Mouse (Mus musculus): Measurements from ENCODE around the gene Cast.
A peak's percentile ranks its signal among the peaks of the same experiment; 100 is the strongest.

Cast gene

GRCm38 (mm10) chr13:74808152-74808929, at the start of gene Cast:
Gene Cast, minus strand, starts transcription at chr13:74808810.
- DNase-seq, result no peak

DNA sequence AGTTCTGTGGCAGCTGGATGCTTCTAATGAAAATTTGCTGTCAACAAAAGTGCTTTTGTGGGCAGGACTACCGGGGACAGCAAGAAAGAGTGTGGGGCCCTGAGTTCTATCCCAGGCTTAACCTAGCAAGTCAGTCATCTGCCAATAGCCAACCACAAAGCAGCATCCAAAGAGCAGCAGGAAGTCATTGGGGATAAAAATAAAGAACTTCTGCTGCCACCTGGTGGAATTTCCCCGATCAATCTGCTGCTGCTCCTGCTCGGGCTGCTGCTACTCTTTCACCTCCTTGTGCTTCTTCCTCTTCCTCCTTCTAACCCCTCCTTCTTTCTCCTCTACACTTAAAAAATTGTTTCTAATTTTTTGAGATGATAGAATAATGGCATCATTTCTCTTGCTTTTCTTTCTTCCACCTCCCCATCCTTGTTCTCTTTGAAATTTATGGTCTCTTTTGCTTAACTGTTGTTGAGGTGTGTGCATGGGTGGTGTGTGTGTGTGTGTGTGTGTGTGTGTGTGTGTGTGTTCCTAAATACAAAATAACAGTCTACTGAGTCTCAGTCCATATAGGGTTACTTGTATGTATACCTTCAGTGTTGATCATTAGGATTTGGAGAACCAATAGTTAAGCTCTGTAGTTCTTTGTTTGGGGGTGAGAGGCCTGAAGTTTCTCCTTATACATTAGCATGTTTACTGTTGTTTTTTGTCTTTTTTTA, 45.9 kb upstream of the Cast start:
- peak; percentile 24 for DNase-seq

DNA sequence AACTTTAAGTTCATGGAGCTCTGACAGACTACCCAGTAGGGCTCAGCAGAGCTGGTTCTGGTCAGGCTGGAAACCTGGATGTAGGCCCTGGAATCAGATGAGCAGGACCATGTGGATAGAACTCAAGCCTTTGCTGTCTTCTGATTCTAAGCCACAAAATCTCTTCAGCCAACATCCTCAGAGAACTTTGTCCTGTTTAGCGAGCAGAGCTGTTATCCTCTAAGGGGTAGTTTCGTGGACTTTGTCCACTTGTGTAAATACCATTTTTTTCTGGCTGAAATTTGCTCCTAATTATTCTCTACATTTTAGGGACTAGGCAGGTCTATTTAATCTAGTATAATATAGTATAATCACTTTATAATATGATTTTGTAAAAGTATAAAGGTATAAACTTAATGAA, 42.2 kb upstream of the Cast start:
- no peak for DNase-seq

GRCm38 (mm10) chr13:74845886-74846285, 37.3 kb upstream of the Cast start:
- no peak for DNase-seq

GRCm38 (mm10) chr13:74834543-74834942, 25.9 kb upstream of the Cast start:
- no peak for DNase-seq

DNA sequence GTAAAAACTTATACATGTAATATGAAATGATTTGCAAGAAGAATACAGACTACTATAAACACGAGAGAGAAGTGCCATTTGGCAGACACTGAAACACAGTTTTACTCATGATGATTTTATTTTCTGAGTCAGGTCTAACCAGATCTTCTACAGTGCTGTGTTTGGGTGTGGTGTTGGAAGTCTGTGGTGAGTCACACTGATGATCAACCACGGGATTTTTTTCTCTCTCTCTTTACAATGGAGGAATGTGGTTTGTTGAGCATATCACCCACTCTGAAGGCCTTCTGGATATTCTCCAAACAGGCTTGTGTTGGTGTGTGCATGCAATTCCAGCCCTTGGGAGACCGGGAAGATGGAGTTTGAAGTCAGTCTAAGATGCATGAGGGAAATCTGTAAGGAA, 13.5 kb upstream of the Cast start:
- DNase-seq, result no peak

DNA sequence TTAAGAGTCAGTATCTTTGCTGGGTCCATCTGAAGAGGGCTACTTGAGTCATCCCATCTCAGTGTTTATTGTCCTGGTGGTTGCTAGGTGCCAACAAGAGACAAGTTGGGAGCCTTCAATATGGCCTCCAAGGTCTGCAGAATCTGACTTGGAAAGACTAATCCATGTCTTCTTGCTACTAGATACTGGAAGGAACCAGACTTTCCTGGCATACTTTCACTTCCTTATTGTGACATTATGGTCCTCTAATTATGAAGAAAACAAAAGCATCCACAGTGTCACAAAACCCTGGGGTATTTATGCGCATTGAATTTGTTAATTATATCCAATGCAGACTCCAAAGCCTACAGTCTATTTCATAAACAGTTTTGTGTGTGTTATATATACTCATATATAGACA, 7.1 kb upstream of the Cast start:
- no peak for DNase-seq

- peak; percentile 4 for DNase-seq
Observed at GRCm38 (mm10) chr13:74807446-74808151, 1.0 kb downstream of the Cast start.

DNA sequence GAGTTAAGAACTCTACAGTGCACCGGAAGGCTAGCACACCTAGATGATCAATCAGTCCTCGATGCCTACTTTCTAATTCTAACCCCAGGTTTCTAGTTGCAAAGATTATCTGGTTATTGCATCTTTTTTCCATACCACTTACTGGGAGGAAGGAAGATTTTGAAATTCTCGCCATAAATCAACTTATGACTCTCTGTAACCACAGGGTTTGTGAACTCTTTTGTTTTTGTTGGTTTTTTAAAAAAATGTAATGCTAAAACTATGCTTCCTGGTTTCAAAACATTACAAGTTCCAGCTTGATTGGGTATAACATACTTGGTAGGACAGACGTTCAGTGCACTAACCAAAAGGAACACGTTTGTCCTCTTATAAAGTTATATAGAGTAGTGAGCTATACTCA, 1.7 kb downstream of the Cast start:
- no peak for DNase-seq

- no peak for DNase-seq
Observed at GRCm38 (mm10) chr13:74794435-74794834, 14.2 kb downstream of the Cast start.

DNA sequence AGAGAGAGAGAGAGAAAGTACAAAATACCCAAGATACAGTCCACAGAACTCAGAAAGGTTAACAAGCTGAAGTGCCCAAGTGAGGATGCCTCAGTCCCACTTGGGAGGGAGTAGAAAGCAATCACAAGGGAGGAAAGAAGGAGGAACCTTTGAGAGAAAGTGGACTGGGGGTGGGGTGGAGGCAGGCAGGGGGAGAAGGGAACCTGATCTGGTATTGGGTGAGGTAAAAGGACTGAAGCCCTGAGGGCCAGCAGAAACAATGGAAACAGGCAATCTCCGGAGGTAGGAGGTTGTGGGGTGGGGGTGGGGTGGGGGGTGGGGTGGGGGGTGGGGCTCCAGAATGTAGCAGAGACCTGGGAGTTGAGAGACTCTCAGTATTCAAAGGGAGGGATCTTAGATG, 20.9 kb downstream of the Cast start:
- DNase-seq, result no peak

GRCm38 (mm10) chr13:74772151-74772550, 36.5 kb downstream of the Cast start:
- DNase-seq, result no peak

DNA sequence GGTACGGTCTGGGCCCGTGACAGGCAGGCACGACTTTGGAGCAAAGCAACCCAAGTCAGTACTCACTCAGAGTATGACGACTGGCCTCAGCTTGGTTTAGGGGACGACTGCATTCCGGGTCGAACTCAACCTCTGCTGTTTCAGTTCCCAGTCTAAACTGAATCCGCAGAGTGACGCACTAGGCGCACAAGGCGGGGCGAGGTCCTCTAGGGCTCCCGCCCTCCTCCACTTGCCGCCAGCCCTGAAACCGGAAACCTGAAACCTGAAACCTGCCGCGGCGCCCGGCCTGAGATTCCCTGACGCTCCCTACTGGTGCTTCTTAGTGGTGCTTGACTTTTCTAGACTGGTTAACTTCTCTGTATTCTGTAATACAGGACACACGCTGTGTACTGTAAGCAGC, 38.1 kb downstream of the Cast start:
- peak; percentile 74 for DNase-seq

DNA sequence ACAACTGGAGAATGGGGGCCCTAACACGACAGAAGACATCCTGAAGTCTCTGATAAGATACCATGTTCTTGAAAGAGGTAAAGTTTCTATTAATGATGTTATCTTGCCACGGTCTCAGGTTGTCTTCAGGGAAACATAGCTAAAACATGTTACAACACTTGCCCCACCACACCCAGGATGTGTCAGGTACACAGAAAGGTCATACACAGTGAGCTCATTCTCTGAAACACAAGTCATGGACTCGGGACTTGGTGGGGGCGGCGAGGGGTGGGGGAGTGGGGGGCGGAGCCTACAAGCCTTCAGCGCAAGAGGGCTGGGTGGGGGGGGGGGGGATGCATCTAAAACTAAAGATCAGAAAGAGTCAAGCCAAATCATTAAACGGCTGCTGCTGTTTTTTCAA, 38.7 kb downstream of the Cast start:
- DNase-seq, result no peak

DNA sequence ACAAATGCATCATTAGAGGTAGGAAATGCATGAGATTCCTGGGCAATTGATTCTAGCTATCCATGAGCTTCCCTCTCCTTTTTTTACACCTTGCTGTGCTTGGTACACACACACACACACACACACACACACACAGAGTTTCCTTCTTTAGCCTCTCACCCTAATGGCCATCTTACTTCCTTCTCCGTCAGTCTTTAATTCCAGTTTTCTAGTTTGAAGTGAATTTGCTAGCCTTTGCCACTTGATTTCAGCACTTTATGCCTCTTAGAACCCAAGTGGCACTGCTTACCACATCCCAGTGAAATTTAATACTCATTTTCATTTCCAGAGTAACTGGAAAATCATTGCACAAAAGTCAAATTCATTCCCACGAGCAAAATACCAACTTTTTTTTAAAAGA, 41.4 kb downstream of the Cast start:
- no peak for DNase-seq

- no peak for DNase-seq
Observed at GRCm38 (mm10) chr13:74762741-74763140, 45.9 kb downstream of the Cast start.

GRCm38 (mm10) chr13:74759152-74759551, 49.5 kb downstream of the Cast start:
- DNase-seq, result no peak

DNA sequence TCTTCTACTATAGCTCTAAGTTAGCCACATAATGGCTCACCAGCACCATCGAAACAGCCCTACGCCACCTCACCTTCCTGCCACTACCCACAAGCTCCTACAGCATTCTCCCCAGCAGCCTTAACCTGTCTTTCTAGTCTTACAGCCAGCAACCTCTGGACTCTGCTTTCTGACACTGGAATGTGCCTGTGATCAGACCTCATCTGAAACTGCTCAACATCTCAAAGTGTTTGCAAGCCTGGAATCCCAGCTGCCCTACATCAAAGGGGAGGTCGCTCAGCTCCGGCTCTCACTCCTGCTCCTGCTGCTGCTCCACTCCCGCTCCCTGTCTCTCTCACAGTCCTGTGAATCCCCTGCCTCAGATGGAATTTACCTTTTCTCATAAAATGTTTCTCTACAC, 65.4 kb downstream of the Cast start:
- DNase-seq, result no peak

DNA sequence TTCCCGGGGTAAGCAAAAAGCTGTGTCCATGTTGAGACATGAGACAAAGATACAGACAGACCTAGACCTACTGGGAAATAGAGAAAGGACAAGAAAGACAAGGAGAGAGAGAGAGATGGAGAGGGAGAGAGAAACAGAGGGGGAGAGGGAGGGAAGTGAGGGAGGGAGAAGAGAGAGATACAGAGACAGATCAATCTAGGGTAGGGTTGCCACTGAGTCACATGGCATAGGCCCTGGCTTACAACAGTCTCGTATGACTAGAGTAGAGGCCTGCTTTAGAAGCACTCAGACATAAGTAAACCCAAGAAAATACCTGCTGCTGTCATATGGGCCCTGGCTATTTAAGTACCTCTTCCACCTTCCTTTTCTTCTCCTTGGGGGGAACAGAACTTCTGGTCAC, 72.2 kb downstream of the Cast start:
- DNase-seq, result no peak

GRCm38 (mm10) chr13:74735834-74736233, 72.8 kb downstream of the Cast start:
- no peak for DNase-seq

DNA sequence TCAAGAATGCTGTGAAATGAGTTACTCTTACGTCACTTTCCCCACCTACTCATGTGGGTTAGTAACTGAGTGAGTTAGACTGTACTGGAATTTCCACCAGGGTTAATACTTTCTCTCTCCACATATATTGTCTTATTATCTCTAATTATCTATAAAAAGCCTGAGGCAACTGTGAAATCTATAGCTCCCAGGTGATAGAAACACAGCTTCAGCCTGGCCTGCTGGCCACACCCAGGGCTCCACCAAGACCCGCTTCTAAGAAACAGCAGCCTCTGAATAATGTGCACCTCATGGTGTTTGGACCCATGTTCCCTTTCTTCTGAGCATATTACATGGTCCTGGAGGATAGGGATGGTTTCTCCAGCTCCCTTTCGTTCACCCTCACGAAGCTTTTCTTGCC, 74.9 kb downstream of the Cast start:
- DNase-seq, result no peak

- DNase-seq, result no peak
Observed at GRCm38 (mm10) chr13:74719002-74719401, 89.6 kb downstream of the Cast start.

DNA sequence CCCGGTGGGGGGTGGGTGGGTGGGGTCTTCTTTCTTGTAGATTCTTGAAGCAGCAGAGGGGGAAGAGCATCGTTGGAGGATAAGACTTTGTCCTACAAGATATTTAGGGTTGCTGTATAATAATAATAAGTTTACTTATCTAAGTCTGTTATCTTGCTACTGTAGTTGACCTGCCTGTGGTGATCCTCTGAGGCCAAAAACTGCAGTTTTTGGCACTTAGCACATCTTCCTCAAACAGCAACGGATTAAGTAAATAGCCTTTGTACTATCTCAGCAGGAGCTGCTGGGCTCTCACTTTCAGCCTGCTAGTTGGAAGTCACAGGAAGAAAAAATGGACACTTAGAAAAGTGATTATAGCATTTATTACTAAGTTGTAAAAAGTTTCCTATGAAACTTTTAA, 112.4 kb downstream of the Cast start:
- DNase-seq, result no peak
